Mouse (Mus musculus) forebrain, embryonic 11.5 days (tissue): ENCODE results near the gene Prkaa2. TPM values are rescaled to one million over a fixed set of nuclear protein-coding genes. Genes with fewer than 3 reads are reported as not detected.
A peak's percentile ranks its signal among the peaks of the same experiment; 100 is the strongest.

Experiments
- ATAC-seq: fragments of 200-750 bp; cut with Nextera tagmentation; replicated peaks from 2 replicates; pipeline ENCODE4 v1.8.0; 2017; ENCODE audit warnings: moderate TSS enrichment; ENCODE audit not compliant: low FRiP score
- DNase-seq: peaks from one replicate; pipeline ENCODE4 v3.0.0-alpha.2; 2017; ENCODE audit warnings: low spot score
- H3K27ac ChIP-seq: fragments of 300-500 bp; sonication (generic); 2 replicates; pipeline ENCODE4 v1.5.1; 2014; ENCODE audit warnings: low read depth, low read length
- H3K27me3 ChIP-seq: fragments of 300-500 bp; sonication (generic); 2 replicates; pipeline ENCODE4 v1.6.1; 2014; ENCODE audit warnings: mild to moderate bottlenecking, low read length, mixed read lengths; ENCODE audit not compliant: control insufficient read depth, insufficient read depth
- H3K36me3 ChIP-seq: fragments of 300-500 bp; sonication (generic); 2 replicates; pipeline ENCODE4 v1.6.1; 2014; ENCODE audit warnings: mild to moderate bottlenecking, low read length, moderate library complexity, mixed read lengths; ENCODE audit not compliant: control insufficient read depth, insufficient read depth
- H3K4me1 ChIP-seq: fragments of 300-500 bp; sonication (generic); replicated peaks from 2 replicates; pipeline ENCODE4 v1.6.1; 2014; ENCODE audit warnings: low read length, mixed read lengths; ENCODE audit not compliant: control insufficient read depth, insufficient read depth
- H3K4me2 ChIP-seq: fragments of 300-500 bp; sonication (generic); 2 replicates; pipeline ENCODE4 v1.6.1; 2014; ENCODE audit warnings: low read depth, mild to moderate bottlenecking, low read length, moderate library complexity, mixed read lengths; ENCODE audit not compliant: severe bottlenecking
- H3K4me3 ChIP-seq: fragments of 300-500 bp; sonication (generic); 2 replicates; pipeline ENCODE4 v1.5.1; 2014; ENCODE audit warnings: low read depth, low read length
- H3K9ac ChIP-seq: fragments of 300-500 bp; sonication (generic); 2 replicates; pipeline ENCODE4 v1.6.1; 2014; ENCODE audit warnings: low read length
- H3K9me3 ChIP-seq: fragments of 300-500 bp; sonication (generic); 2 replicates; pipeline ENCODE4 v1.6.1; 2016; ENCODE audit warnings: low read length, mixed read lengths; ENCODE audit not compliant: control insufficient read depth
- WGBS: fragments of 180-500 bp; shearing (Covaris S2); extraction: QIAGEN DNeasy Blood & Tissue Kit; methylation state at CpG from one replicate; pipeline ENCODE4 v1.1.7; 2014; 5-methylcytosine and 5-hydroxymethylcytosine counted together
- polyA plus RNA-seq: library from polyadenylated mRNA; unstranded; fragments of >200 nt; fragmentation: Nextera tagmentation; extraction: Ambion mirVana; gene quantifications from 2 replicates; pipeline ENCODE4 v1.2.1, GENCODE M21; 2014

The Prkaa2 gene
- 2.5 and 3.3 TPM in 2 replicates for polyA plus RNA-seq

- no peaks in the 10 kb centered on the region for H3K9me3 ChIP-seq
- DNase-seq, result peak; percentile 86
- peak within 1 kb of the TSS; percentile 94 for H3K4me2 ChIP-seq
- peak within 1 kb of the TSS; percentile 78 for H3K9ac ChIP-seq
- ATAC-seq, result peak; percentile 91
- H3K4me1 ChIP-seq, result peaks cover 5% of the 10 kb centered on the region; the same call in 1 of the 2 replicates
- 1% methylated on average over 77 of the region's 80 CpGs for WGBS
- H3K4me3 ChIP-seq, result peak within 1 kb of the TSS; percentile 64
- no peak within 1 kb of the TSS for H3K27ac ChIP-seq
- H3K36me3 ChIP-seq, result no peaks in the 10 kb centered on the region
- H3K27me3 ChIP-seq, result no peaks in the 10 kb centered on the region
Observed at GRCm38 (mm10) chr4:105109199-105109989, at the start of gene Prkaa2. TSS of gene Prkaa2 (minus strand) at chr4:105109890.

- H3K27me3 ChIP-seq, result no peaks in the 10 kb centered on the region
- H3K9me3 ChIP-seq, result no peaks in the 10 kb centered on the region
- peak overlapping the region; percentile 96 for H3K4me3 ChIP-seq
- no peak for ATAC-seq
- peaks cover 3% of the 10 kb centered on the region; the same call in 1 of the 2 replicates for H3K36me3 ChIP-seq
- 18% methylated on average over 6 of the region's 6 CpGs for WGBS
- DNase-seq, result no peak
- H3K27ac ChIP-seq, result no peak overlapping the region
- H3K4me1 ChIP-seq, result peaks cover 16% of the 10 kb centered on the region
- peak overlapping the region; percentile 98 for H3K9ac ChIP-seq
- H3K4me2 ChIP-seq, result peak overlapping the region; percentile 83
Observed at GRCm38 (mm10) chr4:105159531-105159870, 49.8 kb upstream of the Prkaa2 start.

GRCm38 (mm10) chr4:105158651-105159530 lies 49.2 kb upstream of the Prkaa2 start:
- Histone ChIP-seq H3K4me3 (peak overlapping the region; percentile 96), H3K27me3 (no peaks in the 10 kb centered on the region), H3K4me2 (peak overlapping the region; percentile 83), H3K27ac (peak overlapping the region; percentile 97; the same call in 1 of the 2 replicates), H3K9ac (peak overlapping the region; percentile 98), H3K9me3 (no peaks in the 10 kb centered on the region), H3K4me1 (peaks cover 14% of the 10 kb centered on the region), H3K36me3 (peaks cover 3% of the 10 kb centered on the region; the same call in 1 of the 2 replicates)
- DNase-seq, result peak; percentile 60
- no peak for ATAC-seq
- whole genome bisulfite sequencing, result under 1% methylated on average over 18 of the region's 18 CpGs

- no peaks in the 10 kb centered on the region for H3K27me3 ChIP-seq
- peak overlapping the region; percentile 97 for H3K27ac ChIP-seq
- peaks cover 12% of the 10 kb centered on the region for H3K4me1 ChIP-seq
- H3K4me2 ChIP-seq, result peak overlapping the region; percentile 83
- DNase-seq, result peak; percentile 88
- peak; percentile 45 for ATAC-seq
- WGBS, result under 1% methylated on average over 26 of the region's 26 CpGs
- H3K9ac ChIP-seq, result peak overlapping the region; percentile 98
- peak overlapping the region; percentile 96 for H3K4me3 ChIP-seq
- peaks cover 3% of the 10 kb centered on the region; the same call in 1 of the 2 replicates for H3K36me3 ChIP-seq
- no peaks in the 10 kb centered on the region for H3K9me3 ChIP-seq
Observed at GRCm38 (mm10) chr4:105158169-105158555, 48.5 kb upstream of the Prkaa2 start.

- Histone ChIP-seq H3K4me3 (peak within 1 kb of the TSS; percentile 96), H3K4me2 (peak within 1 kb of the TSS; percentile 83), H3K9ac (peak within 1 kb of the TSS; percentile 98), H3K27ac (peak within 1 kb of the TSS; percentile 97), H3K27me3 (no peaks in the 10 kb centered on the region), H3K9me3 (no peaks in the 10 kb centered on the region), H3K36me3 (peaks cover 3% of the 10 kb centered on the region; the same call in 1 of the 2 replicates), H3K4me1 (peaks cover 10% of the 10 kb centered on the region)
- WGBS, result under 1% methylated on average over 77 of the region's 77 CpGs
- ATAC-seq (peak; percentile 90), DNase-seq (peak; percentile 91)
Observed at GRCm38 (mm10) chr4:105157276-105158168, 47.8 kb upstream of the Prkaa2 start, which contains the start of gene Plpp3. TSS of gene Plpp3 (plus strand) at chr4:105157347.

GRCm38 (mm10) chr4:105156955-105157275 lies 47.2 kb upstream of the Prkaa2 start:
- Histone ChIP-seq H3K27me3 (no peaks in the 10 kb centered on the region), H3K9ac (peak overlapping the region; percentile 98), H3K36me3 (peaks cover 3% of the 10 kb centered on the region; the same call in 1 of the 2 replicates), H3K27ac (peak overlapping the region; percentile 97), H3K9me3 (no peaks in the 10 kb centered on the region), H3K4me1 (peaks cover 10% of the 10 kb centered on the region), H3K4me2 (peak overlapping the region; percentile 83), H3K4me3 (peak overlapping the region; percentile 96)
- no peak for ATAC-seq
- 0% methylated on average over 4 of the region's 4 CpGs for WGBS
- DNase-seq, result no peak

- Histone ChIP-seq H3K4me2 (no peak overlapping the region), H3K36me3 (no peaks in the 10 kb centered on the region; the same call in 1 of the 2 replicates), H3K9me3 (no peaks in the 10 kb centered on the region), H3K9ac (no peak overlapping the region), H3K4me3 (no peak overlapping the region), H3K27me3 (no peaks in the 10 kb centered on the region), H3K27ac (no peak overlapping the region), H3K4me1 (peaks cover 3% of the 10 kb centered on the region)
- DNase-seq (no peak), ATAC-seq (no peak)
- WGBS, result 85% methylated on average over 7 of the region's 7 CpGs
Observed at GRCm38 (mm10) chr4:105156281-105156680, 46.6 kb upstream of the Prkaa2 start.

GRCm38 (mm10) chr4:105153227-105153626 lies 43.5 kb upstream of the Prkaa2 start:
- H3K27me3 ChIP-seq, result no peaks in the 10 kb centered on the region

More at GRCm38 (mm10) chr4:105153227-105153626, 43.5 kb upstream of the Prkaa2 start:
- no peaks in the 10 kb centered on the region for H3K36me3 ChIP-seq
- 78% methylated on average over 3 of the region's 3 CpGs for WGBS
- H3K9me3 ChIP-seq, result no peaks in the 10 kb centered on the region
- H3K27ac ChIP-seq, result no peak overlapping the region
- H3K4me2 ChIP-seq, result no peak overlapping the region
- H3K4me1 ChIP-seq, result no peaks in the 10 kb centered on the region
- H3K9ac ChIP-seq, result no peak overlapping the region
- H3K4me3 ChIP-seq, result no peak overlapping the region
- ATAC-seq (no peak), DNase-seq (no peak)
